Mouse (Mus musculus): ENCODE results near the gene Klre1.

Gene Klre1

DNA sequence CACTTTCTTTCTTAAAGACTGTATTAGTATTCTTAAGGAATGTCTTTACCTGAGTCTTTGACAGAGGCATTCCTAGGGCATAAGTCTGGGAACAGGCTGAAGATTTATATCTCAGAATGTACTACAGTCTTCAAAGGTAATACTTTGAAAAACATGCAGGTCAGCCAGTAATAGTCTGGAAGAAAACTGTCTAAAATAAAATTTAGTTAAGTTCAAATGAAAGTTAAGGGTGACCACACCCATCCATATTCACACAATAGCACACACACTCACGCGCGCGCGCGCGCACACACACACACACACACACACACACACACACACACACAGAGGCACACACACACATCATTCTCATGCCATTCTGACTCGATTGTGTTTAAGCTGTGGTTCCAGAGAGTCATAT, at the start of gene Klre1:
Gene Klre1, plus strand, starts transcription at position 301 of the 400 bp plus-strand sequence.
- no peak for DNase-seq (ENCODE audit: low spot score in 2 of 2)

DNA sequence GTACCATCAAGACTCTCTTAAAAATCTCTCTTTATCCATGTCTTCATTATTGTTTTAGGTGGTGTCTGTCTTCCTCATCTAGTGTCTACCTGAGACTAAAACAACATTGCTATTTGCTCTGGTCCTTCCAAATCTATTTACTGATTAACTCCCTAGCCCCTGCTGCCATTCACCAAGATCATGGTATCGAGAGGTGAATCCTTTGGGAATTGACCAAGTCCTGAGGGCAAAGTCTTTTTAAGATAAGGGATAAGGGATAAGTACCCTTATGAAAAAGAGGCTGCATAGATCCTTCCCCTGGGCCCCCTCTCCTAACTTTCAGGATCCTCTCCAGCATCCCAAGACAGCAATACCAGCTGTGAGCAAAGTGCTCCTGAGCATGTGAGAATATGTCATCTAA, 48.1 kb upstream of the Klre1 start:
- DNase-seq (ENCODE audit: low spot score in 2 of 2): no peak

DNA sequence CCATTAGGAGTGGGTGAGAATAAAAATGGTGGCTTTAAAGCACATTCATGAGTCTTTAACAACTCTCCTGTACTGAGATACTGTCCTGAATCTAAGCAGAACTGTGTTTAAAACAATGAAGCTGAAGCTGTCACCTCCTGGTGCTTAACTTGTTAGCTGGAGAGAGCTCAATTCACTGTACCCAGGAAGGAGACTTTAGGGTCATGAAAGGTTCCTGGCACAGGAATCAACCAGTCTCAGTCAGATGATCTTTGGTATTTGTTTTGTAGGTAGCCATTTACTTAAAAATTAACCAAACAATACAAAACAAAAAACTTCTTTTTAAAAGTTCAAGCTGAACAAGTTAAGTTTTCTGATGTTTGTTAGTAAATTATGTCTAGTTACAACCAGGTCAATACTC, 47.4 kb upstream of the Klre1 start:
- DNase-seq (ENCODE audit: low spot score in 2 of 2): no peak

DNA sequence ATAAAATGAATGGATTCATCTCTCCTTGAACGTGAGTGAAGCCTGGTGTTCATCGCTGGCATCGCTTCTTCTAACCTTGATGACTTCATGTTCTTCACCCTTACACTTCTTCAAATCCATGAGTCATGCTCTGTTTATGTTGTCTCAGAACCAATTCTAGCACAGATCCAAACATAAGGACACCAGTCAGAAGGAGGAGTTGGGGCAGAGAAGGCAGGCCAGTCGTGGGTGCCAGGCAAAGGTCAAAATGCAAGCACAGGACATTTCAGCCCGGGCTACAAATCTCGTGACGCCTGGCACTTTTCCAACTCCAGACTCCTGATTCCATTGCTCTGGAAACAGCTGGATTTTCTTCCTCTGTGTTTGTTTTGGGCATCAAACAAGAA, 45.2 kb upstream of the Klre1 start:
- peak in 1 of 2 experiments; percentile 58 for DNase-seq (ENCODE audit: low spot score in 2 of 2)

DNA sequence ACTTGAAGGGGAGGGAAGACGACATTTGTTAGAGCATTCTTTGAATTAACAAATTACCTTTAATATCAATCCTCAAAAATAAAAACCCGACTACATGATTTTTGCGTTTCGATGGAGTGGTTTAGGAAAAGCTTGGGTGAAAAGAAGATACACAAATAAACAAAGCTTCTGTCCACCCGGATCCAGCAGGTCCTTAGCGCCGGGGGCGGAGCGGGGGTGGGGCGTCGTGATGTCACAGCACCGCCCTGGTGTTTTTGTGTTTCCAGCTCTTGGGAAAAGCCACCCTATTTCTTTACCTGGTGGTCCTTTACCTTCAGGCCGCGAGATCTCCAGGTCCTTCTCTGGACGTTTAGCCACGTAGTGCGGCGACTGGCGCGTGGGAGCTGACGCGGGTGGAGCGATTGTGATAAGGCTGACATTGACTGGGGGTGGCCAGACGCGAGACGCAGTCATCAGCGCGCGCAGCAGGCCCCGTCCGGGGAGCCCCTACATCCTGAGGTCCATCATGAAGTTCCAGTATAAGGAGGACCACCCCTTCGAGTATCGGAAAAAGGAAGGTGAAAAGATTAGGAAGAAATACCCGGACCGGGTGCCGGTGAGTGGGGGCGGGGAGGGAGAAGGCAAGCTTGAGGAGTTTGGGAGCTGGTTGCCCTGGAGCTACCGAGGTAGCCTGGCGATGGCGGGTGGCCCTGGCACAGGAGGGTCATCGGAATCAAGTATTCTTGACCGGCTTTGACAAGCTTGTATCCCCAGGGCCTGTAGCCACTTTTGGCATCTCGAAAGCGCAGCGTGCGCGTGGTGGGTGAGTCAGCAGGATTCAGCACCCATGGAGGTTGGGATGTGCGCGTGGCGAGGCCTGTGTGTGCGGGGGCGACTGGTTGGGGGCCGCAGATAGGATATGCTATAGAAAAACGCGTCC, 44.5 kb upstream of the Klre1 start, which contains the start of gene Gabarapl1:
Gene Gabarapl1, plus strand, starts transcription at position 219 of the 919 bp plus-strand sequence.
- DNase-seq (ENCODE audit: low spot score in 2 of 2): peak; percentile 60 to 86

DNA sequence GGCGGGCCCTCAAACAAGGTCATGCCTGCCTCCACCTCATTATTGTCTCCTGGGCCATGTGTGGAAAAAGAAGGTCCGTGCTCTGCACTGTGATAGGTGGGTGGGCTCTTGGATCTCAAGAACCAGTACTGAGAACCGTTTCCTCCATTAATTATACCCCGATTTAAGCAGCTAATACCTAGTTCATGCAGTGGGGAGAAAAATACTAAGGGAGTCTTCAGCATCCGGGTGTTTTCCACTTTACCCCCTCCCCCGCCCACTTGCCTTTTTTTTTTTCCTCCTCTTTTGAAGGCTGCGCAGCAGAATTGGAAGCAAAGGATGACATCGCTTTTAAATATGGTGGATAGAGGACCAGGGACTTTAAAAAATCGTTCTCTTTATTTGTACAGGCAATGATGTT, 43.6 kb upstream of the Klre1 start:
- DNase-seq (ENCODE audit: low spot score in 2 of 2): peak in 1 of 2 experiments; percentile 33

DNA sequence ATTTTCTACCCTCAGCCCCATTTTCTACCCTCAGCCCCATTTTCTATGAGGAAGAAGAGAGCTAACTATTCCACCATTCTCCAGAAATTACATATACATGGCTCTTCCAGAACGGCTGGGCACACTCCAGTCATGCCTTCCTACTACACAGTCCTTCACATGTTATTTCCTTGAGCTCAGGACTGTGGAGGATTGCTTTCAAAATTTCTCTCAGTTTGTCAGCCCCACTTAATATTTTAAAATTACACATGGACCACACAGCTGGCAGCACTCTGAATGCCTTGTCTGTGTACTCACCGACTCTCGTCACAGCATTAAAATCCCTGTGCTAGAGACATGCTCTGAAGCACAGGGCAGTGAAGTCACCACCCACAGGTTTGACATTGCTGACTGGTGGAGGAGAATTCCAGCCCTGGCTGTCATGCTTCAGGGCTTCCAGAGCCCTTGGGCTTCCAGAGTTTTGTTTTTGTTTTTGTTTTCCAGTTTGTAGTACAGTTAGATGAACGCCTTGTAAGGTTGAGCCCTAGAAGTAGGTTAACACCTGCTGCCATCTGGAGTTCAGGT, 43.0 kb upstream of the Klre1 start:
- DNase-seq (ENCODE audit: low spot score in 2 of 2): no peak

DNA sequence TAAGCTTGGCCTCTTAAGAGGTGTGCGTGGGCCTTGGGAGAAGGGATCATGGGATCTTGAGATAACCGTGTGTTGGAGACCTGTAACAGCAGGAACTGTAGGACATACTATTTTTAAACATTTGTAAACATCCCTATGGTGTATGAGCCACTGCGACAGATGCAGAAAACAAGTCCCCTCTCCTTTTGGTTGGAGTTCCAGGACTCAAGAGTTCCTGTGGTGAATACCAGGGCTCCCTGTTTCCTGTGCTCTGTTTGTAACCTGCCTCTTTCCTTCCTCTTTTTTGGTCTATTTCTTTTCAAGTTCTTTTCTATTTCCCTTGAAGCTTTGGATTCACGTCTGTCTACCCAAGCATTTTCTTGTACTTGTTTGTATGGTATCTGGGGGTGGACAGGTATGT, 42.0 kb upstream of the Klre1 start:
- no peak for DNase-seq (ENCODE audit: low spot score in 2 of 2)

DNA sequence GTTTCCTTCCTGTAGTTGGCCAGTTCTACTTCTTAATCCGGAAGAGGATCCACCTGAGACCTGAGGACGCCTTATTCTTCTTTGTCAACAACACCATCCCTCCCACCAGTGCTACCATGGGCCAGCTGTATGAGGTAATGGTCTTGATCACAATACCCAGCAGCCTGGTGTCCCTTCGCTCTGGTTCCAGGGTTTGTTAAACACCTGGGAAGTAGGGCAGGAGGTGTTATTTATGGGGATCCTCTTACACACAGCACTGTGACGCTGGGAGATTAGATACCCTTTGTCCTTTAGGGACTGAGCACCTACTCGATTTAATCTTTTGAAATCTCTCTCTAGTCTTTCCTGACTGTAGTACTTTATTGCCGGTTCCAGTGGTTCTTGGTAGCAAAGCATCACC, 39.1 kb upstream of the Klre1 start:
- no peak for DNase-seq (ENCODE audit: low spot score in 2 of 2)

DNA sequence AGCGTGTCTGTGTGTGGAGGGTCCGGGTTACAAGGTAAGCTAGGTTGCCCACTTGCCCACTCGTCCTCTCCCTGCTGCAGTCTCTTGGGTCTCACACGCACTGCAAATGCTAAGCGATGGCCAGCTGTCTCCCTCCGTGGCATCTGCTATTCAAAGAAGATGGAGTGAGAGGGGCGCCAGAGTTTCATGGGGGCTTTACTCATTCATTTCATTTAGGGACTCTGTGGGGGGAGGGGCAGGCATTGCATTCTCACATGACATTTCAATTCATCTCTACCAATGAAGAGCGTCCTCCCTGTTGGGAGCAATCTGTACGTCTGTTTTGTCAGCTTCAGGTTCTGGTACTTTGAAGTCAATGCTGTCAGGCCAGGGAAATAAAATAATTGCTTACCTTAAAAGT, 35.8 kb upstream of the Klre1 start:
- no peak for DNase-seq (ENCODE audit: low spot score in 2 of 2)

DNA sequence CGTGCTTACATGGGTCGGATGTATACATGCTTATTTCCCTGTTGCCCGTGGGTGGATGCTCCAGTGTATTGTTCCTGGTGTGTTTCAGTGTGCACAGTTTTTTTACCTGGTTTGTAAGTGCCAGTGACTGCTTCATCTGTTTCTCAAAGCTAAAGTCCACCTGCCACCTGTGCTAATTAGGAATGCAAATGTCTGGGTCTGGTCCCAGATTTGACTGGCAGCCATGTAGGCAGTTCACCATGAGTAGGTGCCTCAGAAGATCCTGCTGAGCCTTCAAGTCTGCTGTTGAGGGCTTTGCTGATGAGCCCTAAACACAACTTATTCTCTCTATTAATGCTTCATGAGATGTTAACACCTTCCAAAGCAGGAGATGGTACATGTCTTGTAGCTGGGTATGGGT, 35.2 kb upstream of the Klre1 start:
- no peak for DNase-seq (ENCODE audit: low spot score in 2 of 2)

DNA sequence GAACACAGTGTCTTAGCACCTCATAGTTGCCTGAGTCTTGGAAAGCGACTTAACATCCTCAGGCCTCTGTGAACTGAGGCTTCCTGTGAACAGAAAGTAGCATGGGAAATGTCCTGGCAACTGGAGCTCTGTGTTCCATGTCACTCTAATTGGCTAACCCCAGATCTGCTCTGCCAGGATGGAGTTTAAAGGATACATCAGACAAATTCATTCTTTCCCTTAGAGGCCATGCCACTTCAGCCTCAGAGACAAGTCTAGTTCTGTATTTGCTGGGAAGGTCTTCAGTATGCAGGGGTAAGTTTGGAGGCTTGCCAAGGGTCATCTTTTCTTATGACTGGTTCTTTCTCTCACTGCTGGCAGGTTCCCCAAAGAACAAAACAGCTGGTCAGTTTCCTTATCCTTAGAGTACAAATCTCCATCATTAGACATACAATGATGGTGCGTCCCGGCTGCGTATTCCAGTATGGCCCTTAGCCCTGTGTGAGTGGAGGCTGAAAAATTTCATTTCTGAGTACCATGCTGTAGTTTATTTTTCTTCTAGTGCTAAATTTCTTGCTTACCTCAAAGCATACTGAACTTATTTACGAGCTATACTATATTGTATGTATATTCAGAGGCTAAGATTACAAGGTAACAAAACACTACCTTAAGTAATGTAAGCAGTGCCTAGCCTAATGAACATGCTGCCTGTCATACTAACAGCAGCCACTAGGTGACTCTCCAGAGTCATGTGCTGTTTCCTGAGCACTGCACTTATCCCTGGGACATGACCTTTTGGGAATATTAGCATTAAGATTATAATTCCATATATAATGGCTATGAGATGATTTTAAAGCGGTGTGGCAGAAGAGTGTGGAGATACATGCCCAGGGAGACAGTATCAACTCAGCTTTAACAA, 33.7 kb upstream of the Klre1 start:
- DNase-seq (ENCODE audit: low spot score in 2 of 2): peak in 1 of 2 experiments; percentile 81

DNA sequence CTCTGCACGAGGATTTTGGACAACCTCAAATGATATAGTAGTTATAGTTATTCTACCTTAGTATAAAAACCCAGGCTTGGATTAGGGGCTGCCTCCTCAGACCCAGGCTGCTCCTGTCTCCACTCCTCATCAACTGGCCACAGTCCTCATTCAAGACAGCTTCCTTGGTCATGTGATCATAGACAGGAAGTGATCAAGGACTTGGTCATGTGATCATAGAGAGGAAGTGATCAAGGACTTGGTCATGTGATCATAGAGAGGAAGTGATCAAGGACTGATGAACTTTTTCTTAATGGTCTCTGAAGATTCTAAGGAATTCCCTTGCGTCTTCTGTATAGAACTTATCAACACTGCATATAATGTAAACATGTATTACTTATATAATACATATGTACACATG, 30.4 kb upstream of the Klre1 start:
- DNase-seq (ENCODE audit: low spot score in 2 of 2): no peak

DNA sequence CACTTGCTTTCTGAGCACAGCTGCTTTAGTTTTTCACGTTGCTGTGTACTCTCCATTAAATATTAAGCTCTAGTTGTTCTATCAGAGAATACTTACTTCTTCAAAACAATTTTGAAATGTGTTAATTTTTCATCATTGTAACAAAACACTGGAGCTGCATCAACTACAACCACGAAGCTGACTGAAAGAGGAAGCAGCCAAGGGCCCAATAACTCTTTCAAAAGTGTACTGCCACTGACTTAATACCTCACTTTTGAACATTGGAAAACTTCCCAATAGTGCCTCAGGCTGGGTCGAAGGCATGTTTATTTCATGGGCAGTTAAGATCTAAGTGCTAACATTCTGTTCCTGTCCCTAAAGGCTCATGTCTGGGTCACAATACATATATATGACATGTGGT, 29.7 kb upstream of the Klre1 start:
- no peak for DNase-seq (ENCODE audit: low spot score in 2 of 2)

DNA sequence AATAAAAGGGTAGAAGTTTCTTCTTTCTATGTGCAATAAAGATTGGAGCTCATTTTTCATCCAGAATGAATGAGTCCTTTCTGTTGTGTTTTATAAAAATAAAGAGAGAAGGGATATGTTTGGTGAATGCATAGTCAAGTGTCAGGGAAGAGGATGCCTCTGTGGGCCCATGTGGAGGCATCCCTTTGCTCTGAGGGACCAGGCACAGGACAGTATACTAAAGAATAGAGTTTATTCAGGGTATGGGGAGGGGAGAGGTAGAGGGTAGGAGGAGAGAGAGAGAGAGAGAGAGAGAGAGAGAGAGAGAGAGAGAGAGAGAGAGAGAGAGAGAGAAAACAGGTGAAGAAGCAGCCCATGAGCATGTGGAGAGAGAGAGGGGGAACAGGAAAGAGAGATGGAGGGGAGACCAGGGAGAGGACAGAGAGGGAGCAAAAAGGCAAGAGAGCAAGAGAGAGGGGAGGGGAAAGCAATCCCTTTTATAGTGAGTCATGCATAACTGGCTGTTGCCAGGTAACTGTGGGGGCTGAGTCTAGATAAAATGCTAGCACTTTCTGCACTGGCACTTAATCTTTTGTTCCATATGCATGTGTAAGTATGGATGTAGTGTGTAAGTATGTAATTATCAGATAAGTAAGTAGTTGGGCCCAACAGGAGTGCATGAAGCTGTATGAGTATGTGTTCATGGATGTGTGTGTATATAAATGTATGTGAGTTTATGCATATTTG, 20.2 kb upstream of the Klre1 start:
- DNase-seq (ENCODE audit: low spot score in 2 of 2): no peak

DNA sequence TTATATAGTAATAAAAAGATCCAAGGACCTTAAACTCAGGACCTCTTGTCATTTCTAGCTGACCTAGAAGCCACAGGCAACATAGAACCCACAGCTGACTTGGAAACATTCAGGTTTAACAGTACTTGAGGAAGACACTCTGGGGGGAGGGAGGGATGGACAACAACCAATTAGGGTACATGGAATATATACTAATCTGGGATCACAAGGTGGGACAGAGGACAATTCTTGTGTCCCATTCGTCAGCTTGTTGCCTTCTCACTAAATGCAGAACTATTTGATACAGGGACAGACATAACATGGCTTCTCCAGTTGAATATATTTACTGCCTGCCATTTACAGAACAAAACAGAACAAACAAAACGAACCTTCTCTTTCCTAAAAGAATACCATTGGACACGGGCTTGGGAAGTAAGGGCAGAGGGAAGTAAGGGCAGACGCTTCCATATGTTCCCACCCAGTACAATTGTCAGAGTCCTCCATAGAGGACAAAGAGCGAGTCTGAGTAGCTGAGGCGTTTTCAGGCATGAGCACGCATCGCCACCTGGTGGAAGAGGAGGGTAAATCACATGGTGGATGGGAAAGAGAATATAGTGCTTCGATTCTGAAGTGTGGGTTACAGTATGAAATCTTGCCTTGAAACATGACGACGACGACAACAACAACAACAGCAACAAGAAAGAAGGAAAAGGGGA, 18.6 kb upstream of the Klre1 start:
- DNase-seq (ENCODE audit: low spot score in 2 of 2): peak in 1 of 2 experiments; percentile 76

DNA sequence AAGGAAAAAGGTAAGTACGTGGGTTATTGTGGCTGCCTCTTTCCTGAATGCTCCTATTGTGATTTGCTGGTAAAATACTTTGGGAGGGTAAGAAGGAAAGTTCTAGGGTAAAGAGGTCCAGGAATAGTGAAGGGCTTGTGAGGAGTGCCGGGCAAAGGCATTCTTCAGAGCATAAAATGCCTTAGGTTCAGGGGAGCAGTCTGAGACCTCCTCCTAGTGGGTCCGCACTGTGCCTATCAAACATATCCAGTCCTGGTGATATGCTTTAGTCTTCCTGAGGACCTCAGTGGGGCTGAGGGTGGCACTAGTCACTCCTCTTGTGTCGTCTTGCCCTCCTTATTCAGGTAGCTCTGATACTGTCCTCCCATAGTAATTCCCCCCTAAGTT, 18.1 kb upstream of the Klre1 start:
- no peak for DNase-seq (ENCODE audit: low spot score in 2 of 2)

DNA sequence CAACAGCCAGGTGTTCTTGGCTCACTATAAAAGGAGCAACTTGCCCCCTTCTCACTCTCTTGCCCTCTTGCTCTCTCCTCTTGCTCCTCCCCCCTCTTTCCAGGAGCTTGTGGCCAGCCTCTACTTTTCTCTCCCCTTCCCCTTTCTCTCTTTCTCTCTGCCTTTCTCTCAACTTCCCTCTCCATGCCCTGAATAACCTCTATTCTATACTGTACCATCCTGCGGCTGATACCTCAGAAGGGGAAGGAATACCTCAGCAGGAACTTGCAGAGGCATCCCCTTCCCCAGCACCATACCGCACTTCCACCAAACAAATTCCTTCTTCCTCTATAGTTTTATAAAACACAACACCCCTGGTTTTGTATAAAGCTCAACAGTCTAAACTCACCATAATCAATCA, 12.4 kb upstream of the Klre1 start:
- no peak for DNase-seq (ENCODE audit: low spot score in 2 of 2)

DNA sequence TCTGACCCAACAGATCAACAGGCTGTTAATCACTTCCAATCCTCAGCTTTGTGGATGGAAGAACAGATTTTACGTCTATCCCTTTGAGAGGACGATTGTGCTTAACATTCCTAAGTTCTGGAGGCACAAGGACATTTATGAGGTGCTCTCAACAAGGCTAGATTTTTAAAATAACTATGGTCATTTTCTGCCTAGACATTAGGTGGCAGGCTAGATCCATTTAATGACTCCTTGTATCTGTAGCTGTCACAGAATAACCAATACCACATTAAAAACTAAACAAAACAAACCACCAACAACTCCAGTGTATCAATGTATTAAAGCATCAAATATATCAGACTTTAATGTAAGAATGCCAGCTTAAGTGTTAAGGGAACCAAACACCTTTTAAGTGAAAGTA, 2.4 kb upstream of the Klre1 start:
- DNase-seq (ENCODE audit: low spot score in 2 of 2): peak in 1 of 2 experiments; percentile 11

DNA sequence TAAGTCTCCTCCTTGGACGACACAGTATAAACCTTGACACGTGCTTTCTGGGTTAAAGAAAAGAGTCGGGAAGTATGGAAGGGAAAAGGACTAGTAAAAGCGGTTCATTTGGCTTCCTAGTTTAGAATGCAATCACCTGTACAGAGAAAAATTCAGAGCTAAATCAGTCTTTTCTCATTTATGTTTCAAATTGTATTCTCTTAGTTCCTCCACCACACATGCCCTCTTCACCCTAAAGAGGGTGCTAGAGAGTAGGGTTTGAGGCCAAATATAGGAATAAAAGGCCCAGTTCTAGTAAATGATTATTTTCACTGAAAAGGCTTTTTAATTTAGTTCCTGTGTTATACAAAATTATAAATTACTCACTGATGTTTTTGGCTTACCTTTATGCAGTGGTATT, 3.6 kb downstream of the Klre1 start:
- no peak for DNase-seq (ENCODE audit: low spot score in 2 of 2)

DNA sequence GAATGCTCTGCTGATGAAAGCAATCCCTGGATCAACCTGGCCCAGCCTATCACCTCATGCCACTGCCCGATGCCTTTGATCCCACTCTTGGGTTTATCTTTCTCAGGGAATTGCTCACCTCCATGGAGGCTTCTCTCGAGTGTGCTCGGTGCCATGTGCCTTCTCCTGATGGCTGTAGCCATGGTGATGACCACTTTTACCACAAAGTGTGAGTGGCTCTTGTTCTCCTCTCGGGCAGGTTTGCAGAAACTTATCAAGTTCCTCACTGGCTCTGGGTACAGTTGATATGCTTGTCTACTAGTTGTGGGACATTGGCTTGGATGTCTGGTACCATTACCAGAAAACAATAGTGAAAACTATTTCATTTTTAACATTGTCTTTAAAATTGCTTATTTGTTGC, 4.2 kb downstream of the Klre1 start:
- no peak for DNase-seq (ENCODE audit: low spot score in 2 of 2)

All from left cerebral cortex, adult 9 months (tissue).